Mouse (Mus musculus) kidney, adult 2 months (tissue): Measurements from ENCODE around the gene Lmod3.

Source experiments
- CTCF ChIP-seq: fragments of 200-500 bp; conservative IDR thresholded peaks from 2 replicates; pipeline ENCODE4 v1.5.1; 2011; ENCODE audit warnings: low read depth, mild to moderate bottlenecking, control low read depth, low read length, moderate library complexity, mixed read lengths; ENCODE audit not compliant: insufficient read depth, insufficient read length
- POLR2A ChIP-seq: fragments of 200-500 bp; IDR thresholded peaks from one replicate; pipeline ENCODE4 v1.6.1; 2011; ENCODE audit warnings: low read depth, low read length, control low read depth

GRCm38 (mm10) chr6:97210191-97210961, 42.2 kb downstream of the Lmod3 start, which contains the start of gene Arl6ip5:
- TF ChIP-seq POLR2A (peak; percentile 59), CTCF (no peak)
